Mouse (Mus musculus) G1E (cell line): ENCODE results near the gene Vps13d. TPM values are rescaled to one million over a fixed set of nuclear protein-coding genes. Genes with fewer than 3 reads are reported as not detected.

Experiments used
- ATAC-seq: 2 replicates; pipeline ENCODE4 v1.8.0; 2016; ENCODE audit warnings: mild to moderate bottlenecking; ENCODE audit not compliant: insufficient number of reproducible peaks, poor library complexity, low FRiP score, severe bottlenecking; ENCODE audit errors: extremely low read depth
- DNase-seq: peaks from one replicate; pipeline ENCODE4 v3.0.0; 2012; ENCODE audit warnings: low spot score
- H3K27me3 ChIP-seq: 2 replicates; pipeline ENCODE4 v1.6.1; 2012; ENCODE audit warnings: mild to moderate bottlenecking, low read length, inconsistent platforms; ENCODE audit not compliant: insufficient read depth
- H3K36me3 ChIP-seq: replicated peaks from 2 replicates; pipeline ENCODE3; 2012; ENCODE audit warnings: mild to moderate bottlenecking, inconsistent platforms
- H3K4me1 ChIP-seq: 2 replicates; pipeline ENCODE4 v1.6.1; 2012; ENCODE audit warnings: low read depth, low read length, inconsistent platforms, mixed read lengths; ENCODE audit not compliant: insufficient read depth
- H3K4me3 ChIP-seq: 2 replicates; pipeline ENCODE4 v1.5.1; 2012; ENCODE audit warnings: low read depth, mild to moderate bottlenecking, inconsistent platforms, low read length, moderate library complexity, mixed read lengths
- H3K9me3 ChIP-seq: replicated peaks from 2 replicates; pipeline ENCODE4 v1.6.1; 2012; ENCODE audit warnings: inconsistent platforms
- CTCF ChIP-seq: IDR thresholded peaks from 2 replicates; pipeline ENCODE4 v1.5.1; 2012; ENCODE audit warnings: low read depth, low read length, inconsistent platforms, mixed read lengths
- GATA1 ChIP-seq: IDR thresholded peaks from 2 replicates; pipeline ENCODE4 v1.6.1; 2012; ENCODE audit warnings: borderline replicate concordance, low read length, inconsistent platforms, mixed read lengths
- GATA2 ChIP-seq: IDR thresholded peaks from 2 replicates; pipeline ENCODE4 v1.6.1; 2012; ENCODE audit warnings: low read depth, low read length, inconsistent platforms, borderline replicate concordance
- POLR2AphosphoS5 ChIP-seq: IDR thresholded peaks from 2 replicates; pipeline ENCODE4 v1.6.1; 2012; ENCODE audit warnings: low read depth, low read length, inconsistent platforms; ENCODE audit not compliant: insufficient replicate concordance
- TAL1 ChIP-seq: conservative IDR thresholded peaks from 2 replicates; pipeline ENCODE4 v1.6.1; 2012; ENCODE audit warnings: low read depth, low read length, inconsistent platforms, mixed read lengths
- polyA plus RNA-seq: library from polyadenylated mRNA; stranded (reverse); fragments of >175 nt; gene quantifications from 2 replicates; pipeline ENCODE4 v1.2.3, GENCODE M21; 2012
- total RNA-seq, 2 experiments: library from RNA; stranded (forward) in 1 of 2; stranded (reverse) in 1 of 2; fragments of 200-1000 nt in 1 of 2; fragments of >200 nt in 1 of 2; fragmentation: Nextera tagmentation in 1 of 2; gene quantifications; 2 replicates each; pipeline ENCODE4 v1.2.3; 2014 to 2017

Gene Vps13d
- total and polyA plus RNA-seq, 3 experiments: 7.7 to 38.8 (median 34.7) TPM

- Histone ChIP-seq H3K27me3 (no peaks in the 10 kb centered on the region), H3K4me3 (no peak overlapping the region), H3K4me1 (peaks cover 61% of the 10 kb centered on the region), H3K36me3 (peaks cover 43% of the 10 kb centered on the region), H3K9me3 (no peaks in the 10 kb centered on the region)
- TF ChIP-seq CTCF (no peak), GATA1 (no peak), GATA2 (no peak), POLR2AphosphoS5 (no peak), TAL1 (no peak)
- DNase-seq: no peak
- ATAC-seq: no peak
Measured at GRCm38 (mm10) chr4:145031510-145031909, 163.3 kb downstream of the Vps13d start.

GRCm38 (mm10) chr4:145026449-145026851, 168.4 kb downstream of the Vps13d start:
- Histone ChIP-seq H3K27me3 (no peaks in the 10 kb centered on the region), H3K4me3 (no peak overlapping the region), H3K4me1 (peaks cover 25% of the 10 kb centered on the region), H3K36me3 (peaks cover 56% of the 10 kb centered on the region), H3K9me3 (no peaks in the 10 kb centered on the region)
- DNase-seq (no peak), ATAC-seq (no peak)
- TF ChIP-seq POLR2AphosphoS5 (no peak), TAL1 (no peak), GATA1 (no peak), GATA2 (no peak), CTCF (no peak)

- ATAC-seq (no peak), DNase-seq (no peak)
- H3K4me1 ChIP-seq: peaks cover 20% of the 10 kb centered on the region
- no peaks in the 10 kb centered on the region for H3K9me3 ChIP-seq
- H3K27me3 ChIP-seq: no peaks in the 10 kb centered on the region
- H3K4me3 ChIP-seq: no peak overlapping the region
- TF ChIP-seq GATA1 (no peak), GATA2 (no peak)
- peaks cover 51% of the 10 kb centered on the region for H3K36me3 ChIP-seq
Measured at GRCm38 (mm10) chr4:145025409-145025762, 169.4 kb downstream of the Vps13d start.

GRCm38 (mm10) chr4:145024694-145025408, 170.0 kb downstream of the Vps13d start:
- no peak for ATAC-seq
- no peak for TF ChIP-seq TAL1
- no peak for TF ChIP-seq POLR2AphosphoS5
- H3K4me3 ChIP-seq: no peak overlapping the region
- no peak for DNase-seq
- peaks cover 21% of the 10 kb centered on the region for H3K4me1 ChIP-seq
- H3K36me3 ChIP-seq: peaks cover 49% of the 10 kb centered on the region
- no peaks in the 10 kb centered on the region for H3K27me3 ChIP-seq
- no peaks in the 10 kb centered on the region for H3K9me3 ChIP-seq

- Histone ChIP-seq H3K4me1 (peaks cover 29% of the 10 kb centered on the region), H3K9me3 (no peaks in the 10 kb centered on the region), H3K4me3 (no peak overlapping the region), H3K36me3 (peaks cover 56% of the 10 kb centered on the region), H3K27me3 (no peaks in the 10 kb centered on the region)
- ATAC-seq: no peak
- DNase-seq: no peak
- no peak for TF ChIP-seq TAL1
- no peak for TF ChIP-seq GATA1
- TF ChIP-seq CTCF: no peak
- no peak for TF ChIP-seq POLR2AphosphoS5
- no peak for TF ChIP-seq GATA2
Measured at GRCm38 (mm10) chr4:145023911-145024310, 170.9 kb downstream of the Vps13d start.

- no peak for ATAC-seq
- Histone ChIP-seq H3K4me3 (no peak overlapping the region), H3K27me3 (no peaks in the 10 kb centered on the region), H3K36me3 (peaks cover 53% of the 10 kb centered on the region), H3K9me3 (no peaks in the 10 kb centered on the region), H3K4me1 (peaks cover 30% of the 10 kb centered on the region)
- no peak for TF ChIP-seq GATA1
- TF ChIP-seq POLR2AphosphoS5: no peak
- TF ChIP-seq CTCF: no peak
- TF ChIP-seq GATA2: no peak
- no peak for TF ChIP-seq TAL1
- DNase-seq: no peak
Measured at GRCm38 (mm10) chr4:145022815-145023214, 172.0 kb downstream of the Vps13d start.

GRCm38 (mm10) chr4:145022211-145022610, 172.6 kb downstream of the Vps13d start:
- H3K36me3 ChIP-seq: peaks cover 55% of the 10 kb centered on the region
- TF ChIP-seq CTCF (no peak), GATA2 (no peak), POLR2AphosphoS5 (no peak), TAL1 (no peak), GATA1 (no peak)

More at GRCm38 (mm10) chr4:145022211-145022610, 172.6 kb downstream of the Vps13d start:
- Histone ChIP-seq H3K27me3 (no peaks in the 10 kb centered on the region), H3K9me3 (no peaks in the 10 kb centered on the region), H3K4me1 (peaks cover 28% of the 10 kb centered on the region), H3K4me3 (no peak overlapping the region)
- no peak for DNase-seq
- no peak for ATAC-seq
